Mouse (Mus musculus) C2C12 (cell line): ENCODE measurements around the gene Lax1.

Experiments
- CTCF ChIP-seq: IDR thresholded peaks from one replicate; pipeline ENCODE4 v1.5.1; 2011; ENCODE audit not compliant: control insufficient read depth, insufficient read depth, insufficient read length
- MAX ChIP-seq: IDR thresholded peaks from one replicate; pipeline ENCODE4 v1.6.1; 2011; ENCODE audit warnings: mild to moderate bottlenecking, control low read depth
- USF1 ChIP-seq: IDR thresholded peaks from one replicate; pipeline ENCODE4 v1.6.1; 2011; ENCODE audit warnings: low read depth, mild to moderate bottlenecking, control low read depth, moderate library complexity

DNA sequence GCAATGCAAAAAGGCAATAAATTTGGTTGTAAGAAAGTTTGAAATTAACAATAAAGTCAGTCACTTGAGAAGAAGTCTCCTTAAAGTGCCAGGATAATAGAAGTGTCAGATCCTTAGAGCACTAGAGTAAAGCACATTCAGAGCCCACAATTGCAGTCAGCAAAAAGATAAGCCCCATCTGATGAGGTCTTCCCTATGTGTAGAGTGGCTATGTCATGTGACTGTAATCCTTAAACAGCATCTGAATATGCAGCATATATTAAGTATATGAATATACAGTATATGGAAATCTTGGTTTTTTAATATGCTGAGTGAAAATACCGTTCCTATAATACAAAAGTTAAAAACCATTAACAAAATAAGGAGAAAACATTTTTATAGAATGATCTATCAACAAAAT is 36.9 kb downstream of the Lax1 start:
- TF ChIP-seq CTCF, result no peak
- no peak for TF ChIP-seq MAX
- TF ChIP-seq USF1, result no peak
